Mouse (Mus musculus) bone marrow, adult 2 months (tissue): Measurements from ENCODE around the gene 6030408B16Rik.

ENCODE experiments used
- CTCF ChIP-seq: fragments of 200-500 bp; IDR thresholded peaks from 2 replicates; pipeline ENCODE4 v1.5.1; 2011; ENCODE audit warnings: low read length, control low read depth; ENCODE audit not compliant: control insufficient read depth, insufficient read depth
- POLR2A ChIP-seq: fragments of 200-500 bp; IDR thresholded peaks from 2 replicates; pipeline ENCODE4 v1.6.1; 2011; ENCODE audit warnings: low read depth, mild to moderate bottlenecking, control low read depth, low read length, borderline replicate concordance; ENCODE audit not compliant: control insufficient read depth

- TF ChIP-seq CTCF (no peak), POLR2A (no peak)
These were observed 32.0 kb upstream of the 6030408B16Rik start for GRCm38 (mm10) chr15:101260874-101261622.
